Mouse (Mus musculus): Measurements from ENCODE around the gene Teddm2. TPM values are rescaled to one million over a fixed set of nuclear protein-coding genes. Genes with fewer than 3 reads are reported as not detected.

Teddm2 gene
- total and polyA plus RNA-seq, 2 experiments from 2014 or later = 0.33 TPM; not detected in 1

DNA sequence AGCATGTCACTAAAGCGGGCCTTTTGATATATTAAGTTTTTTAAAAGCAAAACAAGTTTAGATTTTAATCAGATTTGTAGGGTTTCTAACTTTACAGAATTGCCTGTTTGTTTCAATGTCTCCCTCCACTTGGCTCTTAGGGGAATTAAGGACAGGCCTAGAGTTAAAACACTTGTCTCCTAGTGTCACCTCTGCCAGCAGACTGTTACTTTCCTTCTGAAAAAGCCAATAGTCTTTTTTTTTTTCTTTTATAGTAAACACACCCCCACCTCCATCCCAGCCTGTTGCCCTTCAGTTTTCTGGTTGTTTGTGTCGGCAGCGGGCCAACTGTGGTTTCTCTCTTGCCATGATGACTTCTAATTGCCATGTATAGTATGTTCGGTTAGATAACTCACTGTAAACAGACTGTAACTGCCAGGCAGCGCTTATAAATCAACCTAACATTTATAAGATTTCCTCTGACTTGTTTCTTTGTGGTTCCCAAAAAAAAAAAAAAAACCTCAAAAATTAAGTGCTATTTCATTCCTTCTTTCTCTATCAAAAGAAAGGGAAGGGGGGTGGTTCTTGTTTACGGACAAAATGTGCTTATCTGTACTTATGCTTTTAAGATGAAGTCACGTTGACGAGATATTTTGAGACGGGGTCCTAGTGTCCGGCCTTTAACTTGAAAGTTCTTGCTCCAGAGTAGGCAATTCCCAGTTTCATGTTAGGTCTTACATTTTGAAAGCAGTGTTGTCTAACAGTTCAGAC lies 9.4 kb upstream of the Teddm2 start:
- ATAC-seq (ENCODE audit: insufficient read depth, low read depth) (no peak), DNase-seq (ENCODE audit: low spot score) (no peak)
- 76% methylated on average over 10 of the region's 10 CpGs for WGBS
- TF ChIP-seq CTCF (IDR thresholded peaks at IDR 0.05; ENCODE audit: low read depth) (no peak), EP300 (IDR thresholded peaks at IDR 0.05; ENCODE audit: low read depth) (no peak)
- Histone ChIP-seq H3K4me3 (ENCODE audit: low read depth, low read length) (no peak overlapping the region), H3K4me2 (ENCODE audit: low read depth, low read length) (no peak overlapping the region), H3K27me3 (ENCODE audit: control insufficient read depth, insufficient read depth, low read length) (no peaks in the 10 kb centered on the region), H3K9ac (replicated peaks; ENCODE audit: low read depth, low read length) (no peak overlapping the region), H3K36me3 (replicated peaks; ENCODE audit: control insufficient read depth, insufficient read depth, low read length) (peaks cover 62% of the 10 kb centered on the region), H3K27ac (ENCODE audit: low read depth) (no peak overlapping the region), H3K4me1 (ENCODE audit: control insufficient read depth, insufficient read depth) (peaks cover 6% of the 10 kb centered on the region), H3K9me3 (replicated peaks; ENCODE audit: control insufficient read depth, low read length) (no peaks in the 10 kb centered on the region)

DNA sequence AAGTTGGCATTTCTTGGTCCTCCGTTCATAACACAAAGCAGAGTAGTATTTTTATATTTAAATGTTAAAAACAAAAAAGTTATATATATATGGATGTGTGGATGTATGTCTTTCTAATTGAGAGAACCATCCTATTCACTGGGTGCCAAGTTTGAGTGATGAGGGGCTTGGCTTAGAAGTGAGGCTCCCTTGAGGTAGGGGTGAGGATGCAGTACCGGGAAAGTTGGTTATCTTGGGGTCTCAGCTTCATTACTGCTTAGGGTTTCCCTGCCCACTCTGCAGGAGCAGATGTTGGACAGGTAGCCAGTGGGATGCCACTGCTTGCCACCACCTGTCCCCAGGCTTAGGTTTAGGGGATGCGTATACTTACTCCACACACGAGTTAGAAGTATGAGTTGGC lies 8.7 kb upstream of the Teddm2 start:
- DNase-seq (ENCODE audit: low spot score) = no peak
- Histone ChIP-seq H3K4me3 (ENCODE audit: low read depth, low read length) (no peak overlapping the region), H3K9ac (replicated peaks; ENCODE audit: low read depth, low read length) (no peak overlapping the region), H3K4me2 (ENCODE audit: low read depth, low read length) (no peak overlapping the region), H3K27me3 (ENCODE audit: control insufficient read depth, insufficient read depth, low read length) (no peaks in the 10 kb centered on the region), H3K27ac (ENCODE audit: low read depth) (no peak overlapping the region), H3K9me3 (replicated peaks; ENCODE audit: control insufficient read depth, low read length) (no peaks in the 10 kb centered on the region), H3K36me3 (replicated peaks; ENCODE audit: control insufficient read depth, insufficient read depth, low read length) (peaks cover 68% of the 10 kb centered on the region), H3K4me1 (ENCODE audit: control insufficient read depth, insufficient read depth) (no peaks in the 10 kb centered on the region)
- WGBS = 92% methylated on average over 4 of the region's 4 CpGs
- ATAC-seq (ENCODE audit: insufficient read depth, low read depth) = no peak
- TF ChIP-seq CTCF (IDR thresholded peaks at IDR 0.05; ENCODE audit: low read depth) (no peak), EP300 (IDR thresholded peaks at IDR 0.05; ENCODE audit: low read depth) (no peak)

GRCm38 (mm10) chr1:153908208-153908607 lies 8.2 kb upstream of the Teddm2 start:
- Histone ChIP-seq H3K4me2 (ENCODE audit: low read depth, low read length) (no peak overlapping the region), H3K27me3 (ENCODE audit: control insufficient read depth, insufficient read depth, low read length) (no peaks in the 10 kb centered on the region), H3K36me3 (replicated peaks; ENCODE audit: control insufficient read depth, insufficient read depth, low read length) (peaks cover 73% of the 10 kb centered on the region), H3K9me3 (replicated peaks; ENCODE audit: control insufficient read depth, low read length) (no peaks in the 10 kb centered on the region), H3K27ac (ENCODE audit: low read depth) (no peak overlapping the region), H3K4me1 (ENCODE audit: control insufficient read depth, insufficient read depth) (no peaks in the 10 kb centered on the region), H3K4me3 (ENCODE audit: low read depth, low read length) (no peak overlapping the region), H3K9ac (replicated peaks; ENCODE audit: low read depth, low read length) (no peak overlapping the region)
- no peak for DNase-seq (ENCODE audit: low spot score)
- TF ChIP-seq CTCF (IDR thresholded peaks at IDR 0.05; ENCODE audit: low read depth) = no peak
- no peak for TF ChIP-seq EP300 (IDR thresholded peaks at IDR 0.05; ENCODE audit: low read depth)
- no peak for ATAC-seq (ENCODE audit: insufficient read depth, low read depth)
- WGBS = 86% methylated on average over 6 of the region's 6 CpGs

- no peaks in the 10 kb centered on the region for H3K9me3 ChIP-seq (replicated peaks; ENCODE audit: control insufficient read depth, low read length)
- peaks cover 6% of the 10 kb centered on the region for H3K4me1 ChIP-seq (ENCODE audit: control insufficient read depth, insufficient read depth)
- H3K4me3 ChIP-seq (ENCODE audit: low read depth, low read length) = no peak overlapping the region
- no peaks in the 10 kb centered on the region for H3K27me3 ChIP-seq (ENCODE audit: control insufficient read depth, insufficient read depth, low read length)
- ATAC-seq (ENCODE audit: insufficient read depth, low read depth) (no peak), DNase-seq (ENCODE audit: low spot score) (no peak)
- no peak overlapping the region for H3K27ac ChIP-seq (ENCODE audit: low read depth)
- H3K36me3 ChIP-seq (replicated peaks; ENCODE audit: control insufficient read depth, insufficient read depth, low read length) = peaks cover 81% of the 10 kb centered on the region
- 58% methylated on average over 3 of the region's 3 CpGs for WGBS
- H3K4me2 ChIP-seq (ENCODE audit: low read depth, low read length) = no peak overlapping the region
- no peak for TF ChIP-seq CTCF (IDR thresholded peaks at IDR 0.05; ENCODE audit: low read depth)
- TF ChIP-seq EP300 (IDR thresholded peaks at IDR 0.05; ENCODE audit: low read depth) = no peak
- no peak overlapping the region for H3K9ac ChIP-seq (replicated peaks; ENCODE audit: low read depth, low read length)
Observed at GRCm38 (mm10) chr1:153905884-153906283, 5.9 kb upstream of the Teddm2 start.

GRCm38 (mm10) chr1:153904236-153904635 lies 4.2 kb upstream of the Teddm2 start:
- DNase-seq (ENCODE audit: low spot score) = no peak
- H3K4me1 ChIP-seq (ENCODE audit: control insufficient read depth, insufficient read depth) = peaks cover 6% of the 10 kb centered on the region
- no peak overlapping the region for H3K9ac ChIP-seq (replicated peaks; ENCODE audit: low read depth, low read length)
- H3K27me3 ChIP-seq (ENCODE audit: control insufficient read depth, insufficient read depth, low read length) = no peaks in the 10 kb centered on the region
- H3K36me3 ChIP-seq (replicated peaks; ENCODE audit: control insufficient read depth, insufficient read depth, low read length) = peaks cover 68% of the 10 kb centered on the region
- TF ChIP-seq EP300 (IDR thresholded peaks at IDR 0.05; ENCODE audit: low read depth) (no peak), CTCF (IDR thresholded peaks at IDR 0.05; ENCODE audit: low read depth) (no peak)
- ATAC-seq (ENCODE audit: insufficient read depth, low read depth) = no peak
- no peak overlapping the region for H3K4me3 ChIP-seq (ENCODE audit: low read depth, low read length)
- 94% methylated on average over 14 of the region's 14 CpGs for WGBS
- H3K27ac ChIP-seq (ENCODE audit: low read depth) = no peak overlapping the region
- no peaks in the 10 kb centered on the region for H3K9me3 ChIP-seq (replicated peaks; ENCODE audit: control insufficient read depth, low read length)
- no peak overlapping the region for H3K4me2 ChIP-seq (ENCODE audit: low read depth, low read length)

DNA sequence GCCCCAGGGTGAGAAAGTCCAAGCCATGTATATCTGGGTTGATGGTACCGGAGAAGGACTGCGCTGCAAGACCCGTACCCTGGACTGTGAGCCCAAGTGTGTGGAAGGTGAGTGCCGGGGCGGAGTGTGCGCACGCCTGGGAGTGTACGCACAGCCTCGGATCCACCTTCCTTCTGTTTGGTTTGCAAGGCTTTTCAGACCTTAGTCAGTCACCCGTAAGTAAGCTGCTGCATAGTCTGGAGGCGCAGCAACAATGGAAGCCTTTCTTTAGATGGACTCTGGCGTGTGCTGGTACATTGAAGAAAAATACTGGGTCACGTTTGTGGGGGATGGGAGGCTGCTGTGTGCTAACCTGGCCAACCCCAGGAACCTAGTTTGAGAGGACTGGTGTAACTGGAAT lies 3.0 kb upstream of the Teddm2 start:
- no peak for DNase-seq (ENCODE audit: low spot score)
- H3K4me1 ChIP-seq (ENCODE audit: control insufficient read depth, insufficient read depth) = peaks cover 6% of the 10 kb centered on the region
- WGBS = 94% methylated on average over 13 of the region's 13 CpGs
- H3K27me3 ChIP-seq (ENCODE audit: control insufficient read depth, insufficient read depth, low read length) = no peaks in the 10 kb centered on the region
- H3K9ac ChIP-seq (replicated peaks; ENCODE audit: low read depth, low read length) = no peak overlapping the region
- H3K36me3 ChIP-seq (replicated peaks; ENCODE audit: control insufficient read depth, insufficient read depth, low read length) = peaks cover 55% of the 10 kb centered on the region
- H3K27ac ChIP-seq (ENCODE audit: low read depth) = no peak overlapping the region
- no peak for TF ChIP-seq EP300 (IDR thresholded peaks at IDR 0.05; ENCODE audit: low read depth)
- TF ChIP-seq CTCF (IDR thresholded peaks at IDR 0.05; ENCODE audit: low read depth) = no peak
- no peaks in the 10 kb centered on the region for H3K9me3 ChIP-seq (replicated peaks; ENCODE audit: control insufficient read depth, low read length)
- no peak overlapping the region for H3K4me2 ChIP-seq (ENCODE audit: low read depth, low read length)
- no peak for ATAC-seq (ENCODE audit: insufficient read depth, low read depth)
- H3K4me3 ChIP-seq (ENCODE audit: low read depth, low read length) = no peak overlapping the region

Data from heart, postnatal 0 days (tissue).